Mouse (Mus musculus) frontal cortex, adult 2 months (tissue): Measurements from ENCODE around the gene Recql5. TPM values are rescaled to one million over a fixed set of nuclear protein-coding genes. Genes with fewer than 3 reads are reported as not detected.

Experiments used
- DNase-seq, 2 experiments: peaks; one replicate each; pipeline ENCODE4 v3.0.0; 2022; ENCODE audit warnings: low spot score in 1 of 2; ENCODE audit errors: extremely low spot score in 1 of 2
- polyA plus RNA-seq: library from polyadenylated mRNA; depleted of rRNA; stranded (reverse); fragments of >200 nt; gene quantifications from 2 replicates; pipeline ENCODE4 v1.2.3, GENCODE M21; 2012

Gene Recql5
- polyA plus RNA-seq, 1 experiment = 31.7 TPM

GRCm38 (mm10) chr11:115941980-115942379 lies 8.7 kb upstream of the Recql5 start:
- no peak for DNase-seq

- peak; percentile 35 to 91 for DNase-seq
These were observed 6.5 kb upstream of the Recql5 start for GRCm38 (mm10) chr11:115939690-115940329.

DNA sequence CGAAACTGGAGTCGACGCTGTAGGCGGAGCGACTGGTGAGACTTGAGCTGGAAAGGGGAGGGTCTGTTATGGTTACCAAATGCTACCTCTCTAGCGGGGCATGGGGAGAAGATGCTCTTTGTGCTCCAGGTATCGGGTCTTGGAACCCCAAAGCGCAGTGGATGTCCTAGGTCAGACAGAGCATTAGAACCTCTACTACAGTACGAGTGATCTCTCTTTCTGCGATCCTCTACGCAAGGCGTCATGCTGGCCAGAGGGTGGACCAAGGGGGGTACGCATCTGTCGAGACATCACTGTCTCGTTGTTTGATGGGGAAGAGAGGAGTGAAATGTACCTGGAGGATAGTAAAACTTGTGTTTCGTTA lies 452 bp upstream of the Recql5 start:
- no peak for DNase-seq

DNA sequence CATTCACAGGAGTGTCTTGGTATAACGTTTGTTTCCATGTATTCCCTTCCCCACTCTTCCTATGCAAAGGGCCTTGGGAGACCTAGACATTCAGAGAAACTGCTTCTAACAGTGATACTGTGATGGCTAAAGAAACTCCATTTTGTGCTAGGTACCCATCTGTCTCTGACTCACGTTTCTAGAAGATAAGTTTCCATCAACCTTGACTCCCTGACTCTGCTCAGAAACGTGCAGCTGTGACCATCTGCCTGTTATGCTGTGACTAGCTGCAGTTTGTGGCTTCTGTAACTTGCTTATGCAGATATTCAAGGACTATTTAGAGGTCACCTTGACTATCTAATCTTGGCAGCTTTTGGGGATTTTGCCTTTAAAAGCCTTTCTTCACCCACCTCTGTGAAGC lies 2.0 kb downstream of the Recql5 start:
- no peak for DNase-seq

GRCm38 (mm10) chr11:115929818-115930217 lies 3.5 kb downstream of the Recql5 start:
- no peak for DNase-seq

DNA sequence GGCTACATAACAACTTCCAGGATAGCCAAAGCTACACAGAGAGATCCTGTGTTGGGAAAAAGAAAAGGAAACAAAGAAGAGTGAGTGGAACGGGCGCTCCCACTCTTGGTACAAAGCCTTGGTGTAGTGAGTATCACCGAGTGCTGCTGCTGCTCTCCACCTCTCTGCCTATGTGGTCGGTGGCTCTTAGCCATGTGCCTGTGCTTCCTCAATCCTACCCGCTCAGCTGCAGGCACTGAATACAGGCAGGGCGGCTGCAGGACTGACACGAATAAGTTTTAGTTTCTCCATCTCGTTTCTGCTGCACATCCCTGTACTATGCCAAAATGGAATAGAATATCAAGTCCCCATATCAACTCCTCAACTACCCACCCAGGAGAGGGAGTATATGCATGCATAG lies 4.2 kb downstream of the Recql5 start:
- no peak for DNase-seq

- DNase-seq = no peak
These were observed 11.3 kb downstream of the Recql5 start for GRCm38 (mm10) chr11:115921986-115922385.

DNA sequence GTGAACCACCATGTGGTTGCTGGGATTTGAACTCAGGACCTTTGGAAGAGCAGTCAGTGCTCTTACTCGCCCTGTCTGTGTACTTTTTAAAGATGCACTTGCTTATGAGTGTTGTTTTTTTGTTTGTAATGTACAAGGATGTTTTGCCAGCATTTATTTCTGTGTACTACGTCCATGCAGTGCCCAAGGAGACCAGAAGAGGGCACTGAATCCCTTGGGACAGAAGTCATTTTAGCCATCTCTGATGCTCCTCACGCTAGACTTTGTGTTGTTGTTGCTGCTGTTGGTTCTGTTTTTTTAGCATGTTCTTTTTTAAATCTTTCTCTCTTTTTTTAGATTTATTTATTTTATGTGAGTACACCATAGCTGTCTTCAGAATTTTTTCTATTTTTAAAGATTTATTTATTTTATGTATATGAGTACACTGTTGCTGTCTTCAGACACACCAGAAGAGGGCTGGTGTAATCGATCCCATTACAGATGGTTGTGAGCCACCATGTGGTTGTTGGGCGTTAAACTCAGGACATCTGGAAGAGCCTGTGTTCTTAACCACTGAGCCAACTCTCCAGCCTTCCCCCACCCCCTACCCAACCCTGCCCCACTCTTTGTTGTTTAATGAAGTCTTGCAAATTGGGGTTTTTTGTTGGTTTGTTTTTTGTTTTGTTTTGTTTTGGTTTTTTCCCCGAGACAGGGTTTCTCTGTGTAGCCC lies 13.0 kb downstream of the Recql5 start:
- DNase-seq = peak in 1 of 2 experiments; percentile 64

DNA sequence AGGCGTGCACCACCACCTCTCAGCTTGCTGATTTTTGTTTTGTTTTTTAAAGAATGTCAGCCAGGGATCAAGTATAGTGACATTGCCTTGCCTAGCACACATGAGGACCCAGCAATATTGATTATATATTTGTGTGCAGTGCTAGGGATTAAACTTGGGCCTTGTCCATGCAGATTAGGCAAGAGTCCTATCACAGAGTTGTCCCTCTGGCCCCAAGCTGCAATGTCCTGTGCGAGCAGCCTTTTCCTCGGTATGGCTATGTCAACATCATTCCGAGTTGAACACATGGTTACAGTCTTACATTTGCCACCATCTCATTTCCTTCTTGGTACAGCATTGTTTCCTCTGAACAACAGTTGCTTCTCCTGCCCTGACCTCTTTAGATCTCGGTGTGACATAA lies 14.2 kb downstream of the Recql5 start:
- no peak for DNase-seq

- DNase-seq = no peak
These were observed 14.6 kb downstream of the Recql5 start for GRCm38 (mm10) chr11:115918637-115919036.

DNA sequence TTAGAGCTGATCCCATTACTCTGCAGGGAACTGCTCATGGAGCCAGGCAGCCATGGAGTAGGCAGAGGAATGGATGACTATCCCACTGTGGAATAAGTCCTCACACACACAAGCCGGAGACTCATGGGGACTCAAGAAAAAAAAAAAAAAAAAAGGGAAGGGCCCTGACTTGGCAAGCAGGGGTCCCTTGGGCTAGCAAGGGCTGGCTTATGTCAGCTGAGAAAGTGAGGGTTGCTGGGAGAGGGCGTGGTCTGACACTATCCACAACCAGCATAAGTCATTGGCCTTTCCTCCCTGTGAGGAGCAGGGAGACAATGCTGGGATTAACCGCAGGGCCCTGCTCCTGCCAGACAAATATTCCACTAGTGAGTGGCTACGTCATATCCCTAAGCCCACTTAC lies 16.7 kb downstream of the Recql5 start:
- no peak for DNase-seq

DNA sequence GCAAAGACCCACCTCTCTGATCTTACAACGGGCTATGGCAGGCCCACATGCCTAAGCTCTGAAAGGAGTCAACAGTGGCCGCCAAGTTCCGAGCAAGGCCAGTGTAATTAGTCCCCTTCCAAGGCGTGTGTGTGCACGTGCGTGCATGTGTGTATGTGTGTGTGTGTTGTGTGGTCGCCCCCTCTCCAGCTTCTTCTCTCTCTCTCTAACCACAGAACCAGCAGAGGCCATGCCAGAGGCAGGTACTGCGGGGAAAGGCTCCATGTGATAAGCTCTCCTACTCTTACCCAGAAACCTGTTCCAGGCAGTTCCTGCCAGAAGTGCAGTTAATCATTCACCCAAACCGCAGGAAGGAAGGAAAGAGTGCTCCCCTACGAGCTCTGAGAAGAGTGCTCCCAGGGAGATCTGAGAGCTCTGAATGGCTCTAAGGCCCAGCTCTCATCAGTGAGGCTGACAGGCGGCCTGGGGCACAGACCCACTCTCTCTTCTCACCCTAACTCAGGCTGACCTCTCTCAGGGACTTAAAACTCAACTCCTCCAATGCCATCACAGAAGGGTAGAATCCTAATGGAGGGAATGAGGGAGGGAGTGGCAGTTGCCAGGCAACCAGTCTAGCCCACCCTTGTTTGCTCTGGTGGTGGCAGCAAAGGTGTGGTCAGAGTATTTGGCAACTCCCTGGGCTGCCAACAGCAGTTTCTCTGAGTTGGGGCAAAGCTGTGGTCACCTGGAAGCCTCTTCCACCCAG lies 21.5 kb downstream of the Recql5 start, which contains the start of gene Smim6:
Gene Smim6, plus strand, starts transcription at position 386 of the 745 bp plus-strand sequence.
- no peak for DNase-seq

DNA sequence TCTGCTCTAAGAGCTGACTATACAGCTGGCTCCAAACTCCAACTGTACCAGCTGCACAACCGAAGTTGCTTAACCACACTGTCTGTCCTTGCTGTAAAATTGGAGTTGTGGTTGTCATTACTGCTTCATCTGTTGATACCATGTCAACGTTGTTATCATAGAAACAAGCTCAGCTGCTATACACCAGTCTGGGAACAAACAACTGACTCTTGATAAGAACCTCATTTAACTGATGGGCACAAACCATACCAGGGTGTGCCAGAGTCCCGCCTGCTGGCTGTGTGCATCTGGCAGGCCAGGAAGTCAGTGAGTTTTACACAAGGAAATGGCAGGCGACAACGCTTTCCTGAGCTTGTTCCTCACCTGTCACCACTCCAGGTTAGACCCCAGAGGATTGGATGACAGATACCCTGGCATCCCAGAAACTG lies 22.1 kb downstream of the Recql5 start:
- DNase-seq = no peak

DNA sequence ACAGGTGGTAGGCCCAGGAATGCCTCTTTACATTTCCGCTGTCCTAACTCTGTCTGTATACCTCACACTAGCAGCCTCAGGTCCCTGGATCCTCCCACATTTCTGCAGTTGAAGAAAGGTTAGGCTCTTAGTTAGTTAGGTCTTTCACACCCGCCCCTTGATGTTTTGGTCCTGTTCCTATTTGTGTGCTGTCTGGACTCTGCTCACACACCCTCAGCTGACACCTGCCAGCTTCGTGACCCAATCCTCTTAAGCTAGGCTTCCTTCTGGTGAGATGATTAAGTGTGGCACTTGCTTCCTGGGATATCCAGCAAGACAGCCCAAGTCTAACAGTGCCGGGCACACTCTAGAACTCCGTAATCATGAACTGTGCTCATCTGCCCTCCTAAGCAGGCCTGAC lies 26.8 kb downstream of the Recql5 start:
- no peak for DNase-seq

GRCm38 (mm10) chr11:115906116-115906515 lies 27.2 kb downstream of the Recql5 start:
- DNase-seq = no peak

DNA sequence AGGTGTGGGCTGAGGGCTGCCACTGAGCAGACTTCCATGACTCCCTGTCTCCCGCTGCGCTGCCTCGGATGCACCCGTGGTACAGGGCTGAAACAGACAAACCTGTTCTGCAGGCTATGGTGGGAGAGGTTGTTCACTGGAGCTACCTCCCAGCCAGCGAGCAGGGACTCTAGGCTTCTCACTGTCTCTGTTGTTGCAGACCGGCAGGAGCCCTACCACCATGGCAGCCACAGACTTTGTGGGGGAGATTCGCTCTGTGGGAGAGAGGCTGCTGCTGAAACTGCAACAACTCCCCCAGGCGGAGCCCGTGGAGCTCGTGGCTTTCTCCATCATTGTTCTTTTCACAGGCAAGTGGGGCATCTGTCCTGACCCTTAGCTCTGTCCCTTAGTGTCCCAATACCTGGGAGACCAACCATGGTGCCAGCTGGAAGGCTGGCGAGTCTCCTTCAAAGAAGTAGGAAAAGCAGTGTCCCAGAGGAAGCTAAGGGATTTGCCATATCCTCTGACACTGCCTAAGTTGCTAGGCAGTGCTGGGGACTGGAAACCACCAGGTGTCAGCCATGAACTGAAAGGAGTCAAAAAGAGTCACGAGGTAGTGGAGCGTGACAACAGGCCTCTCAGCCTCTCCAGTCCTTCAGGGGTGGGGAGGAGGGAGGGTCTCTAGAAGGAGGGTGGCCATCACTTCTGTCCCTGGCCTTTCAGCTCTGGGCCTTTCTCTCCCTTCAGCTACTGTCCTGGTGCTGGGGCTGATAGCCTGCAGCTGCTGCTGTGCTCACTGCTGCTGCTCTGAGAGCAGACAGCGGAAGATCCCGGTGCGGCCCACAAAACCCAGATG lies 28.1 kb downstream of the Recql5 start:
- DNase-seq = peak in 1 of 2 experiments; percentile 44

- no peak for DNase-seq
These were observed 28.9 kb downstream of the Recql5 start for GRCm38 (mm10) chr11:115904231-115904955.

DNA sequence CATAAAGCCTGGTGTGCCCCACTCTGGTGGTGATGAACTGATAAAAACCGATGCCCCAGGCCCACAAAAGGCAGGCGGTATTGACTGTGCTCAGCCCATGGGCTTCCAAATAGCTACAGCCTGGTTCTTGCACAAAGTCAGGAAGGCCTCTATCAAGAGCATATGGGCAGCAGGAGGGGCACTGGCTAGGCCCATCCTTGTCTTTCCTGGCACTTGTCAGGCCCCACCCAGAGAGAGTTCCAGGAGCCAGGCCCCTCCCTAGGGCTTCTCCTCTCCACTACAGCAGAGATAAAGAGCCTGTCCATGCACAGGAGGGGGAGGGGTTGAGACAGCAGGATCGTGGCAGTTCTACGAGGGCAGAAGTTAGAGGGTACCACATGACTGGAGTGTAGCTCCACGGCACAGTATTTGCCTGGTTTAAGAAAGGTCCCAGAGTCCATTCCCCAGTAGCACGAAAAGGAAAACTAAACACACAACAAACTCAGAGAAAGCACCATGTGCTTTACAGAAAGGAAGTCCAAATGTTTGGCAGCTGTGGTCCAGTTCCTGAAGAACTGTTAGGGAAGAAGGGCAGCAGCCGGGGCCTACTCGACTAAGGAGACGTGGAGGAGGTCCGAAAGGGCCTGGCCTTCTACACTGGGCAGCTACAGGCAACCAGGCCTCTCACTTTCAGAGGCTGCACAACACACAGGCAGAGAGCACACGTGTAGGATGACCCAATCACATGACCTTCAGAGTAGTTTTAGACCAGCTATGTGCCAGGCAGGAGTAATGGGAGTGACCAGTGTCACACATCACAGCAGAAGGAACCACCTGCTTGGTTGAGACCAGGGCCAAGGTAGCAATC lies 29.7 kb downstream of the Recql5 start:
- DNase-seq = no peak

DNA sequence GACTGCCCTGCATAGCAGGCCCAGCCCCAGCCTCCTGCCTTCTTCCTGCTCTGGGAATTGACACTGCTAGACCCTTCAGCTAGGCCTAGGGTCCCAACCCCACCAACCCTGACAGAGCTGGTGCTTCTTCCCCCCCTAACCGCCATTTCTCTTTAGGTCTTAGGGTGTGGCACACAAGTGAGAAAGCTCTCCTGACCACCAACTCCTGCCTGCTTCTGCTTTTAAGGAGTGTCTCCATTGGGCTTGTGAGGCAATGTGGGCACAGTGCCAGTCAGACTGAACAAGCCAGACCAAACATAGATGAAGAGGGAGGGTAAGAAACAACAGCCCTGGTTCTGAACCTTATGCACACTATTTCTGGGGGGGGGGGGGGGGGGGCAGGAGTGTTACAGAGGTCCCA lies 30.4 kb downstream of the Recql5 start:
- DNase-seq = no peak
